Mouse (Mus musculus): ENCODE measurements at regions not wholly inside any gene's neighbourhood (a gene's known extent, or its start where the extent isn't known, plus 50 kb on each side); places are given as distances from the start of the nearest gene placed in this dataset.

GRCm38 (mm10) chr16:27878499-27878898, 489.8 kb downstream of the Ccdc50 start:
- no peak overlapping the region for H3K27ac ChIP-seq
- no peak for TF ChIP-seq CTCF (conservative IDR thresholded peaks at IDR 0.05)
- DNase-seq (ENCODE audit: low spot score in 2 of 2), result peak in 1 of 2 experiments; percentile 3
- H3K4me3 ChIP-seq, result no peak overlapping the region

DNA sequence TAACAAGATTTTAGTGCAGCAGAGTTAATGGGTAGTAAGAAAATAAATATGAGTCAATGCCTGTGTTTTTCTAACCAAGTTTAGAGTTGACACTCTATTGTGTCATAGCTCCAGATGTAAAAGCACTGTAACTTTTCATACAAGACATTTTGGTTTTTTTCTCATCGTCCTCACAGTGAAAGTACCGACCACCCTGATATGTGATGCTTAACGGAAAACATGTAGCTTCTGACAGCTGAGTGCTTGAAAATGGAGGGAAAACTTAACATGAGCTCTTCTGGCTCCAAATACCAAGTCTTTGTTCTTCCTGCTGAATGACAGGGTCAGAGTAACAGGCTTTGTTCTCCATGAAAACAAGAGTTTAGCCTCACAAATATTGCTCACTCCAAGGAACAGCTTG, 490.3 kb downstream of the Ccdc50 start:
- DNase-seq (ENCODE audit: low spot score in 2 of 2), result no peak
- Histone ChIP-seq H3K27ac (no peak overlapping the region), H3K4me3 (no peak overlapping the region)
- no peak for TF ChIP-seq CTCF (conservative IDR thresholded peaks at IDR 0.05)

GRCm38 (mm10) chr16:27884363-27884762, 495.7 kb downstream of the Ccdc50 start:
- H3K27ac ChIP-seq, result no peak overlapping the region
- no peak for DNase-seq (ENCODE audit: low spot score in 2 of 2)
- H3K4me3 ChIP-seq, result no peak overlapping the region
- no peak for TF ChIP-seq CTCF (conservative IDR thresholded peaks at IDR 0.05)

GRCm38 (mm10) chr16:27906036-27906435, 517.4 kb downstream of the Ccdc50 start:
- no peak overlapping the region for H3K27ac ChIP-seq
- no peak overlapping the region for H3K4me3 ChIP-seq
- no peak for DNase-seq (ENCODE audit: low spot score in 2 of 2)
- TF ChIP-seq CTCF (conservative IDR thresholded peaks at IDR 0.05), result no peak

GRCm38 (mm10) chr16:27915422-27915821, 526.8 kb downstream of the Ccdc50 start:
- H3K27ac ChIP-seq, result no peak overlapping the region
- no peak for TF ChIP-seq CTCF (conservative IDR thresholded peaks at IDR 0.05)
- H3K4me3 ChIP-seq, result no peak overlapping the region
- no peak for DNase-seq (ENCODE audit: low spot score in 2 of 2)

GRCm38 (mm10) chr16:27925528-27926360, 537.1 kb downstream of the Ccdc50 start:
- Histone ChIP-seq H3K27ac (no peak overlapping the region), H3K4me3 (no peak overlapping the region)
- no peak for TF ChIP-seq CTCF (conservative IDR thresholded peaks at IDR 0.05)
- no peak for DNase-seq (ENCODE audit: low spot score in 2 of 2)

- Histone ChIP-seq H3K27ac (no peak overlapping the region), H3K4me3 (no peak overlapping the region)
- no peak for TF ChIP-seq CTCF (conservative IDR thresholded peaks at IDR 0.05)
- DNase-seq (ENCODE audit: low spot score in 2 of 2), result no peak
Observed at GRCm38 (mm10) chr16:27926361-27926651, 537.6 kb downstream of the Ccdc50 start.

- DNase-seq (ENCODE audit: low spot score in 2 of 2), result no peak
Observed at GRCm38 (mm10) chr16:27949291-27949690, 560.6 kb downstream of the Ccdc50 start.

GRCm38 (mm10) chr16:27949811-27950210, 561.1 kb downstream of the Ccdc50 start:
- H3K4me3 ChIP-seq, result no peak overlapping the region
- DNase-seq (ENCODE audit: low spot score in 2 of 2), result peak; percentile 23 to 51
- H3K27ac ChIP-seq, result no peak overlapping the region
- no peak for TF ChIP-seq CTCF (conservative IDR thresholded peaks at IDR 0.05)

More at GRCm38 (mm10) chr16:27949291-27949690, 560.6 kb downstream of the Ccdc50 start:
- TF ChIP-seq CTCF (conservative IDR thresholded peaks at IDR 0.05), result no peak
- no peak overlapping the region for H3K4me3 ChIP-seq
- H3K27ac ChIP-seq, result no peak overlapping the region

DNA sequence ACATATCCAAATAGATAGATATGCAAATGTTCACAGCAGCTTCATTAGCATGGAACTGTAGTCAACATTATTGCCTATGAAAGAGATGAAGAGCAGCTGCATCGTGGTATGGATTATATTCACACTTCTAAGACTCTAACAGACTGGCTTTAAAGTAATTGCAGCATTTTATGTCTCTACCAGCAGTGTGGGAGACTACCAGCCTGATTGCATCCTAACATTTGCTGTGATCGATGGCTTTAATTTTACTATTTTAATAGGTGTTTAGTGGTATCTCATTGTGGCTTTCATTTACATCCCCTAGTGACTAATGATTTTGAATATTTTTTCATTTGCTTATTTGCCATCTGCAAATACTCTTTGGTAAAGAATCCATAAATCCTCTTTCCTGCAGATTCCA, 574.1 kb downstream of the Ccdc50 start:
- Histone ChIP-seq H3K27ac (no peak overlapping the region), H3K4me3 (no peak overlapping the region)
- DNase-seq (ENCODE audit: low spot score in 2 of 2), result no peak
- TF ChIP-seq CTCF (conservative IDR thresholded peaks at IDR 0.05), result no peak

DNA sequence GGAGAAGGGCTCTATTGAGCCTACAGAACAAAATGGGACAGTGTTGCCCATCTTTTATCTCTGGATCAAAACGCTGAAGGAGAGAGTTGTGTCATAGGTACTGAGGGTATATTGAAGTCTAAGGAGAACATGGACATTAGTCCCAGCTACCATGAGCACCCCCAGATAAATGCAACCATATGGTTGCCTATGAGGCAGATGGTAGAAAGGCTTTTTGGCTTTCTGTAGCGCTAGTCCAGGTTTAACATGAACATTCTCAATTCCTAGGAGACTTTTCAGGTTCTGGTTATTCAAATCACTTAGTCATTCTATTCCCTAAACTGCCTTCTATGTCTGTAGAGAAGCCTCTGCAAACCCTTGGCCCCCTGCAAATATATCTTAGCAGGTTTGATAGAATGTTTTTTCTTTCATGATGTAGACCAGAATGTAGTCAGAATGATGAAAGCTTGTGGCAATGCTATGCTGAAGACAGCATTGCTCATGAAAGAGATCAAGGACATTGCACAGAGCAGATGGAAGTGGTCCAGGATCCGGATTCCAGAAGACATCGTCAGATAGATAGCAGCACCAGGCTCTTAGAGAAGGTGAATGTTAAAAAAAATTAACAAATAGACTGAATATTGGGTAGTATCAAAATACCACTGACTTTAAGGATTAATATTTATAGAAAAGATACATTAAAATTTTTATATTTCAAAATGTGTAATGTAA, 590.2 kb downstream of the Ccdc50 start:
- no peak for DNase-seq (ENCODE audit: low spot score in 2 of 2)
- no peak overlapping the region for H3K4me3 ChIP-seq
- H3K27ac ChIP-seq, result no peak overlapping the region
- no peak for TF ChIP-seq CTCF (conservative IDR thresholded peaks at IDR 0.05)

DNA sequence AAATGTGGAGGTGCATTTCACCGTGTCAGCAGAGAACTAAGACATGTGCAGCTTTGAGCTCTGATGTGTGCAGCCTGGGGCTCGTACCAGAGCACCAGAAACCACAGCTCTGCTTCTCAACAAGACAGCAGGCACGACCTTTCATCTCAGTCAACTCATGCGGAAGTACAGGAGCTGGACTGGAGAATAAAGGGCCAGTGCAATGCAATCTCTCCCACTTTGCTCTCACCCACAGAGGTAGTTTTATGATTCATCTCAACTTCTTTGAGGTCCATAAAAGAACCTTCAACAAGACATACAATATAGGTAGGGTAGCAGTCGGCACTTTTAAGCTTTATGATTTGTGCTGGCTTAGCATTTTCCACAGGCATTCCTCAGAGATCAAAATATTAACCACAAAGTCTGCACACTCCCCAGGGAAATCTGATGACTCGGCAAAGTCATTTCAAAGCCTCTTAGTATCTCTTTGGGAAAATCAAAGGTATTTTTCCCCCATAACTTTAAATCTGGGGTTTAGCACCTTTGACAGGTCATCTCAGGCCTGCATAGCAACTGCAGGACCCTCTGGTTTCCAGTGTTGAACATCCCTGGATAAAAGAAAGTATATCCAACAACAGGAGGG, 626.7 kb downstream of the Ccdc50 start:
- DNase-seq (ENCODE audit: low spot score in 2 of 2), result no peak
- TF ChIP-seq CTCF (conservative IDR thresholded peaks at IDR 0.05), result no peak
- Histone ChIP-seq H3K4me3 (no peak overlapping the region), H3K27ac (no peak overlapping the region)

DNA sequence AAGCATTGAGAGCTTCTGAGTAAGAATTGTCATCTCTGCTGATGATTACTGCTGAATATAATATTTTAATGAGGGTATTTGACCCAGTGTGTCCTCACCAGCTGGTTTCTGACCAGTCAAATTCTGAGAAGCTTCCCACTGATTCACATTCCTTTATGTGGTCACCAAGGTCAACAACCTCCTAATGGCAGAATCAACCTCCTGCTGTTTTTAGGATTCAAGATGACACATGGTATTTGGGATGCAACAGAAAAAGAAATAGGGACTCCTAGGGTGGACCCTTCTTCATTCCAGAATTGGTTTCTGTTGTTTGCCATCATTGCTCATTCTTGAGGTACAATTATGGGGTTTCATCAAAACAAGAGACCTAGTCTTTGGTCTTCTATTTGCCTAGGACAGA, 629.6 kb downstream of the Ccdc50 start:
- Histone ChIP-seq H3K27ac (no peak overlapping the region), H3K4me3 (no peak overlapping the region)
- DNase-seq (ENCODE audit: low spot score in 2 of 2), result no peak
- no peak for TF ChIP-seq CTCF (conservative IDR thresholded peaks at IDR 0.05)

All from layer of hippocampus, adult 2 months (tissue).